Mouse (Mus musculus) gastrocnemius, postnatal 25 days (tissue): ENCODE results near the gene Cbfa2t2. TPM values are rescaled to one million over a fixed set of nuclear protein-coding genes. Genes with fewer than 3 reads are reported as not detected.

Source experiments
- DNase-seq: peaks from one replicate; pipeline ENCODE4 v3.0.0; 2022
- total RNA-seq, 2 experiments: library from RNA; stranded (reverse); gene quantifications; 1 replicate in 1 of 2; 2 replicates in 1 of 2; pipeline ENCODE4 v1.2.3; 2021

Gene Cbfa2t2
- total RNA-seq, 2 experiments from 2014 or later = 9.9 to 10.7 TPM

GRCm38 (mm10) chr2:154425522-154425921 lies 10.8 kb upstream of the Cbfa2t2 start:
- DNase-seq = no peak

DNA sequence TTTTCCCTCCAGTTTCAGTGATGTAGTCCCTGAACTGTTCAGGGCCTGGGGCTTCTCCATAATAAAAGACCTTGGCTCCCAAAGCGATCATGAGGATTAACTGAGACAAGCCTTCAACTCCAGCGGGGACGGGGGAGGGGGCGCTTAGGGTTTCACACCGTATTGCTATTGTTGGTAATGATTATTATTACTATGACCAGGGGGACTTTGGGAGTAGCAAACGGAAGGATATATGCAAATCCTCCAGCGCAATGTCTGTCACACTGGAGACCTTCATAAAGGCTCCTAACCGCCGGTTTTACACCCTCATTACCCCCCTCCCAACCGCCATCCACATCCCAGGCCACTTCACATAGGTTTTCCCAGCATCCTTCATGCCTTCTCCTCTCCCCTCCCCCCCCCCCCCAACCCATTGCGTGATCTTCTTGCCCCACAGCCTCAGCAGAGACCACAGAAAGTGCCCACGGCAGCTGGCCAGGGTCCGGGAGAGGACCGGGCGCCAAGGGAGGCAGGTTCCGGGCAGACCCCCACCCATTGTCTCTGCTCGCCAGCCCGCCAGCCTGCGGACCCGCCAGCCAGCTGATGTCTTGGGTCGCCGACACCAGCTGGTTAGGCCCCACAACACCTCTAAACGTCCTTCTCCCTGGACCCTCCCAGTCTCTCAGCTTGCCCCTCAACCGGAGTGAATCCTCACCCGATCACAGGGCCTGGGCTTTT lies 9.9 kb upstream of the Cbfa2t2 start:
- no peak for DNase-seq

GRCm38 (mm10) chr2:154426905-154427852 lies 9.1 kb upstream of the Cbfa2t2 start:
- DNase-seq = no peak

DNA sequence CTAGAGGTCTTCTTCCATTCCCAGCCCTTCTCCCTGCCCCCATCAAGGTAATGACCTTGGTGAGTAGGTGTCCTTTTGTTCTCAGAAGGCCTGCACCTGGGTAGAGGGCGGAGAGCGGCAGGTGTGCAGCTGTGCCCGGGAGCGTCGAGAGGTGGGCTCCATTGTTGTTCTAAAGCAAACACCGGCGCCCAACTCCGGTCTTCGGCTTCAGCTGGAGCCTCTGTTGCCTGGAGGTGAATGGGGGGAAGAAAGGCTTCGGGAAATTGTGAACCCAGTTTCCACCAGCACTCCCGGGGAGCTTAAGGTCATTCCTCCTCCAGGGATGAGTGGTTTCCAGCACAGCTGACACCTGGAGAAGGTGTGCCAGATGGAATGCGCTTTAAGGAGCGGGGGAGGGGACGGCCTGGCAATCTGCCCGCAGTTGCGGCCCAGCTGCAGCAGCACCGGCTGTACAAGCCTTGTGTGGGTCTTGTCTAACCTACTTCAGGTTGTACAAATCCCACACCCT lies 8.4 kb upstream of the Cbfa2t2 start:
- no peak for DNase-seq

DNA sequence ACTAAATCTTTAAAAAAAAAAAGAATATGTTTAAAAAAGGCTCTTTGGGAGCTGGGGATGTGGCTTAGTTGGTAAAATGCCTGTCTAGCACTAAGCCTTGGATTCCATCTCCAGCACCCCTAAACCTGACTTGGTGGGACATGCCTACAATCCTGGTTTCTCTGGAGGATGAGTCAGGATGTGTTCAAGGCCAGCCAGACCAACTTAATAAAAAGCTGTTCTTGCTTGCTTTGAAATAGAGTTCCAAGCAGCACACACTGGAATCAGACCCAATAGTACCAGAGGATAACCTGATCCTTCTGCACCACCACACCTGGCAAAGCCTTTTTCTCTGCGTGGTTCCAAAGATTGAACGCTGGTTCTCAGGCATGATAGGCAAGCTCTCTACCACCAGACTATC lies 5.7 kb upstream of the Cbfa2t2 start:
- no peak for DNase-seq

- no peak for DNase-seq
Measured at GRCm38 (mm10) chr2:154432696-154433095, 3.6 kb upstream of the Cbfa2t2 start.

DNA sequence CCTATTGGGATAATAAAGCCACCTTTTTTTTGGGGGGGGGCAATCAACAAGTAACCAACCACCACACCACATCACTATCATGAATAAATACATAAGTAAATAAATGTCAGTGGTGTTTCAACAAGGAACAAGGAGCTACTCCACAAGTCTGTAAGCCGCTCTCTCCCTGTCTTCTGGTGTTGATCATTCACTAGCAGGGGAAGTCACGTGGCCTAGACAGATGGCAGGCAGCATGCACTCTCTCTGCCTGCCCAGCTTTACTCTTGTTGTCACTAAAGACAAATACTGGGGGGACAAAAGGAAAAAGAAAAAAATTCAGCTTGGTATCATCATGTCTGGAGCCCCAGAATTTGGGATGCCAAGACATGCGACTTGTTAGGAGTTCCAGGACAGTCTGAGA lies 2.9 kb upstream of the Cbfa2t2 start:
- no peak for DNase-seq

DNA sequence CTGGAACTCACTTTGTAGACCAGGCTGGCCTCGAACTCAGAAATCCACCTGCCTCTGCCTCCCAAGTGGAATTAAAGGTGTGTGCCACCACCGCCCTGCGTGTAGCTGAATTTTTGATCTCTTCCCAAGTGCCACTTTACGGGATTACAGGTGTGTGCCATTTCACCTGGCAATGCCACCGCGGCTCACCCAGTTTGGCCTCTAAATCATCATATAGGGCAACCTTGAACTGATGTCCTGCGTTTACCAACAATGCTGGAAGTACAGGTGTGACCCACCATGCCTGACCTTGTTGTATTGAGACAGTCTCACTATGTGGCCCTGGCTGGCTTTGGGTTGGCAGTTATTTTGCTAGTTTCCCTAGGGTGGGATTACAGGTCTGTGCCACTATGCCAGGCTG lies 1.6 kb upstream of the Cbfa2t2 start:
- no peak for DNase-seq

DNA sequence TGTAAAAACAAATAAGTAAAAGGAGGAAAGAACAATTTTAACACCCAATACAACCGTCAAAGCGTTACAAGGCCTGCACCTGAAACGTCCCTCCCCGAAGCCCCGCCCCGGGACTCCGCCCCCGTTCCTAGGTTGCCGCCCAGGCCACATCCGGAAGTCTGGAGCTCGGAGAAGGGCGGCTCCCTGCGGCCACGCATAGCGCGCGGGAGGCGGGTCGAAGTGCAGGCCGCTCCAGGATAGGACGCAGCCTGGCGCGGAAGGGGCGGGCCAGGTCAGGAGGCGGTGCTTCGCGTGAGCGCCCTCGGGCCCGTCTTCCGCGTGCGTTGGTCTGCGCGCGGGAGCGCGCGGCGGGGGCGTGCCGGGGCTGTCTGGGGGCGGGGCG lies 214 bp upstream of the Cbfa2t2 start:
- peak; percentile 99 for DNase-seq

GRCm38 (mm10) chr2:154437191-154437527 lies 878 bp downstream of the Cbfa2t2 start:
- no peak for DNase-seq

GRCm38 (mm10) chr2:154440453-154440852 lies 4.2 kb downstream of the Cbfa2t2 start:
- no peak for DNase-seq

- DNase-seq = no peak
Measured at GRCm38 (mm10) chr2:154447821-154448220, 11.5 kb downstream of the Cbfa2t2 start.

DNA sequence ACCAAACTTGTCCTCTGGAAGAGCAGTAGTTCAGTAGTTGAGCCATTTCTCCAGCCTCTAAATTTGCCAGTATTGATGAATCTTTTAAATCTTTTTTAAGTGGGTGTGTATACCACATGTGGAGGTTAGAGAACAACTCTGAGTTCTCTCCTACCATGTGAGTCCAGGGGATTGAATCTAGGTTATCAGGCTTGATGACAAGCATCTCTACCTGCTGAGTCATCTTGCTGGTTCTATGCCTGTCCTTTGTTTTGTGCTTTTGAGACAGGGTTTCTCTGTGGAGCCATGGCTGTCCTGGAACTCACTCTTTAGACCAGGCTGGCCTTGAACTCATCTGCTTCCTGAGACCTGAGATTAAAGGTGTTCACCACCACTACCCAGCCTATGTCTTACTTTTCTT lies 12.4 kb downstream of the Cbfa2t2 start:
- no peak for DNase-seq

DNA sequence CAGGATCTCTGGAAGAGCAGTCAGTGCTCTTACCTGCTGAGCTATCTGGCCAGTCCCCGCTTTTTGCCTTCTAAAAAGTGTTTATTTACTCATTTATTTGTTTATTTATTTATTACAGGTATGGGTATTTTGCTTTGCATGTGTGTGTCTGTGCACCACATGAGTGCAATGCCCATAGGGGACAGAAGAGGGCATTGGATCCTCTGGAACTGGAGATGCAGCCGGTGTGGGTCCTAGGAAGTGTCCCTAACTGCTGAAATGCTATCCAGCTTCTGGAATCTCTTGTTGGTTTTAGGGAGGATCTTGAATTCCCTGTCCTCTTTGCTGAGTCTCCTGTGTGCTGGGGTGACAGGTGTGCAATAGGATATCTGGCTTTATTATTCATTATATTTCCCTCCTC lies 16.7 kb downstream of the Cbfa2t2 start:
- no peak for DNase-seq

DNA sequence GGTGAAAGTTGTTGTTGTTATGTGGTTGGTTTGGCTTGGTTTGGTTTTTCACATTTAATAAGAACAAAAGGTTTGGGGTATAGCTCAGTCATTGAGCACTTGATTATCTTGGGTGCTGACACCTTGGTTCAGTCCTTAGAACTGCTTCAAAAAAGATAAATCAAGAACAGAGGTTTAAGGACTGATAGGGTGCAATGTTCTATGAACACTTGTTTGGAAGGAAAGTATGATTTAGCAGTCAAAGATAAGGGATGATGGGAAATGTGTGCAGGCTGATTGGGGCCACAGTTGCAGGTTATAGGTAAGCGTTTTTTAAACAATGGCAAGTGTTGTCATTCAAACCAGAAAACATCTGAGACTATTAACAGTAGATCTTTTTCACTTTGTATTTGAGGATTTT lies 17.8 kb downstream of the Cbfa2t2 start:
- no peak for DNase-seq

DNA sequence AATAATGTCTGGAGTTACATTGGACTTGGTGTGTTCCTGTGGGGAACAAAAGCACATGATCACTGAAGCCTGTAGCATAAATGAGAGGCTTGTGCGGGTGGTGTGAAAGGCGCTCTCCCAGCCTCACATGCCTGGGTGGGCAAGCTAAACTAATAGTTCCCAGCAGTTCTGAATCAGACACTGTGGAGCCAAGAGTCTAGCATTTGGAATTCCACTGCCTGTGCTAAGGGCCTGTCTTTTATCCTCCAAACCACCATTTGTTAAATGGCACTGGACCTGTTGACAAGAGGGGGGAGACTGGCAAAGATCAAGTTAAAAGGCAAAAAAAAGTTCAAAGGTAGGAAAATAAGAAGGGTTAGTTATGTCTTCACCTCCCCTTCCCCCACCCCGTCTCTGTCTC lies 18.3 kb downstream of the Cbfa2t2 start:
- no peak for DNase-seq

DNA sequence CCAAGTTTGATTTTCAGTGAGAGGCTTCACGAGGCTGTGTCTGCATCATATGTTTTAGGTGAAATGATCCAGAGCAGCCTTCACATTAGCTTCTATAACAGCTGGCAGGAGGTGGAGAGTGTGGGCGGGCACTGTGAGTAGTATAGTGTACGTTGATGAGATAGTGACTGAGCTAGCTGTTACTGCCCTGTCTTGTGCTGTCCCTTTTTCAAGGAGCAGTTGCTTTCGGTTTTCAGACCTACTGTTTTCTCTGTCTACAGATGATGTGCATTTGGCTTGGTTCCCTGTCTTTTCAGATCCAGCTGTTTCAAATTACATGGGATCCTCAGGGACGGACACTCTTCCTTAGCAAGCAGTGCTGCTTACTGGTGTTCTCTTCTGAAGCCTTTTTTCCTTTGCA lies 19.5 kb downstream of the Cbfa2t2 start:
- peak; percentile 44 for DNase-seq

- no peak for DNase-seq
Measured at GRCm38 (mm10) chr2:154456621-154457020, 20.3 kb downstream of the Cbfa2t2 start.

DNA sequence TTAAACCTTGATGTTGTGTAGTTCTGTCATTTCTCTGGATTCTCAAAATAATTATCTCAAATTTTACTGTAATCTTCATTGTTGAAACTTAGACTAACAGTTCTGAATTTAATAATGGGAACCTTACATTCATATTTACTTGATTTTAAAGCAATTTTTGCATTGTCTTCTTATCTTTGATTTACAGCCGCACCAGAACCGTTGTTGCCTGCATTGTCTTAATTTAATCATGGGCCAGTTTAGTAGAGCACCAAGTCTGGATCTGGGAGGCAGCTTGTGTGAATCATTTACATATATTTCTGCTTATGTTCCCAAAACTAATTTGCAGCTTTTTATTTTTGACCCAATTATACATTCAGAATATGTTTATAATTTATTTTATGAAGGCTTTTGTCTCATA lies 23.0 kb downstream of the Cbfa2t2 start:
- DNase-seq = no peak

- peak; percentile 61 for DNase-seq
Measured at GRCm38 (mm10) chr2:154459851-154460250, 23.6 kb downstream of the Cbfa2t2 start.

- DNase-seq = peak; percentile 22
Measured at GRCm38 (mm10) chr2:154463621-154464198, 27.4 kb downstream of the Cbfa2t2 start.

- no peak for DNase-seq
Measured at GRCm38 (mm10) chr2:154465914-154466335, 29.6 kb downstream of the Cbfa2t2 start.

GRCm38 (mm10) chr2:154467139-154467538 lies 30.9 kb downstream of the Cbfa2t2 start:
- DNase-seq = no peak
